Mouse (Mus musculus) bone marrow macrophage, adult 2 months (primary cell): ENCODE results near the gene Snx18. TPM values are rescaled to one million over a fixed set of nuclear protein-coding genes. Genes with fewer than 3 reads are reported as not detected.

Experiments
- H3K27ac ChIP-seq: 2 replicates; pipeline ENCODE4 v1.5.1; 2012; ENCODE audit warnings: low read depth, low read length; ENCODE audit not compliant: insufficient read depth
- H3K4me1 ChIP-seq: 2 replicates; pipeline ENCODE4 v1.6.1; 2012; ENCODE audit warnings: low read length; ENCODE audit not compliant: control insufficient read depth, insufficient read depth
- H3K4me3 ChIP-seq: 2 replicates; pipeline ENCODE4 v1.5.1; 2012; ENCODE audit warnings: mild to moderate bottlenecking, low read length, moderate library complexity; ENCODE audit not compliant: insufficient read depth
- CTCF ChIP-seq: IDR thresholded peaks from 2 replicates; pipeline ENCODE4 v1.5.1; 2012; ENCODE audit warnings: low read depth, mild to moderate bottlenecking, low read length, moderate library complexity
- POLR2A ChIP-seq: IDR thresholded peaks from 2 replicates; pipeline ENCODE4 v1.6.1; 2012; ENCODE audit warnings: mild to moderate bottlenecking, low read depth, low read length, borderline replicate concordance
- polyA plus RNA-seq: library from polyadenylated mRNA; stranded (reverse); fragments of >200 nt; gene quantifications from 2 replicates; pipeline ENCODE4 v1.2.4, GENCODE M21; 2012; ENCODE audit not compliant: missing spikeins, insufficient read depth, insufficient read length

The Snx18 gene
- polyA plus RNA-seq, 1 experiment: 27.1 TPM

DNA sequence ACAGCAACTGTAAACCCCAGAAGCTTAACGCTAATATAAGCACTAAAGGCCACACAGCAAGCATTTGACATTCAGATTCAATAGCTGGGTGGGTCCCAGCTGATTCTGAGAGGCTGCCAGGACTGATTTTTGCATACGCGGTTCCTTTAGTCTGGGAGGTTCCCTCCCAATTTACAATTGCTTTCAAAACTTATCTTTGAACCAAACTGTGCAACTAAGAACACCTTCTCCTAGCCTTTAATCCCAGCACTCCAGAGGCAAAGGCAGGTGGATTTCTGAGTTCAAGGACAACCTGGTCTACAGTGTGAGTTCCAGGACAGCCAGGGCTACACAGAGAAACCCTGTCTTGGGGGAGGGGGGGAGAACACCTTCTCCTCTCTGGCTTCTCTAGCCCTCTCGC, 10.5 kb downstream of the Snx18 start:
- Histone ChIP-seq H3K27ac (no peak overlapping the region), H3K4me3 (no peak overlapping the region), H3K4me1 (peaks cover 45% of the 10 kb centered on the region)
- TF ChIP-seq CTCF: no peak
- no peak for TF ChIP-seq POLR2A

- Histone ChIP-seq H3K4me1 (peaks cover 46% of the 10 kb centered on the region), H3K4me3 (no peak overlapping the region)
These were observed 11.0 kb downstream of the Snx18 start for GRCm38 (mm10) chr13:113607371-113607770.

DNA sequence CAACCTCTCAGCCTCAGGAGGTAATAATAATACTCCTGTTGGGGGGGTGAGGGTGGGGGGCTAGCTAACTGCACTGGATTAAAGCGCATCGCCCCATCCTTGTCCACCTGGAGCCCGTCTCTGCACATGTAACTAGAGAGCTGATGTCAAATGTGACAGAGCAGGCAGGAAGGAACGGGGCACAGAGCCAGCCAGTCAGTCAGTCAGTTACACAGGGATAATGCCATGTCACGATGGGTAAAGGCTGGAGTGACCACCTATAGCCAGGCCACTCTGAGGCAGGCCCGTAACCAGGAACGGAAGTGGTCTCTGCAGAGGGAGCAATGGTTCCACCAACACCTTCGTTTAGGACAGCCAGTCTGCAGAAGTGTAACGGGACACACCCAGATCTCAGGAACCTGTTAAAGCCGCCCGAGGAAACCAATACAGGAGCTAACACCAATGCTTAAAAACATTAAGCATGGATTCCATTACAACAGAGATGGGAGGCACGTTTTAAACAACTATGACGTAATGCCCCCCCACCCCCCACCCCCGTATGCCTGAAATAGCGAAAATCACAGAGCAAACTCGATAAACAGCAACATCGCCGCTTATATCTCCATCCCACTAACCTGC, 11.5 kb downstream of the Snx18 start:
- Histone ChIP-seq H3K4me3 (no peak overlapping the region), H3K27ac (no peak overlapping the region), H3K4me1 (peaks cover 49% of the 10 kb centered on the region)
- no peak for TF ChIP-seq CTCF
- TF ChIP-seq POLR2A: no peak

More at GRCm38 (mm10) chr13:113607371-113607770, 11.0 kb downstream of the Snx18 start:
- TF ChIP-seq CTCF (no peak), POLR2A (no peak)
- H3K27ac ChIP-seq: no peak overlapping the region

DNA sequence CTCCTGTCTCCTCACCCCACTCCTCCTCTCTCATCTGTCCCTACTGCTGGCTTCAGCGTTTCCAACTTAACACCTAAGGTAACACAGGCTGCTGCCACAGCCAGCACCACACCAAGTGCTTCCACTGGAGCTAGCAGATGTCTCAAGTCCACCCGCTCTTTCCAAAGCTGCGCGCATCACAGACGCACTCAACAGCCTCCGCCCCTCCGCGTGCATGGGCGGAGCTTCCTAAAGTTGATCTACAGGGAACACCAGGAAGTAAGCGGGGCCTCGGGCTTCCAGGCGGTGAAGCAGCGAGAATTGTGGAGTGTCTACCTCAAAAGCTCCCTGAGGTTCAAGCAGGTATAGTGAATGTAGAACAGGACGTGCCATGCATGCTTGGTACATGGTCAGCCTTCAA, 12.2 kb downstream of the Snx18 start:
- Histone ChIP-seq H3K4me1 (peaks cover 53% of the 10 kb centered on the region), H3K27ac (no peak overlapping the region), H3K4me3 (no peak overlapping the region)
- TF ChIP-seq POLR2A (no peak), CTCF (no peak)

GRCm38 (mm10) chr13:113605693-113606092, 12.7 kb downstream of the Snx18 start:
- TF ChIP-seq POLR2A: no peak
- no peak for TF ChIP-seq CTCF
- no peak overlapping the region for H3K4me3 ChIP-seq
- no peak overlapping the region for H3K27ac ChIP-seq
- peaks cover 54% of the 10 kb centered on the region for H3K4me1 ChIP-seq

DNA sequence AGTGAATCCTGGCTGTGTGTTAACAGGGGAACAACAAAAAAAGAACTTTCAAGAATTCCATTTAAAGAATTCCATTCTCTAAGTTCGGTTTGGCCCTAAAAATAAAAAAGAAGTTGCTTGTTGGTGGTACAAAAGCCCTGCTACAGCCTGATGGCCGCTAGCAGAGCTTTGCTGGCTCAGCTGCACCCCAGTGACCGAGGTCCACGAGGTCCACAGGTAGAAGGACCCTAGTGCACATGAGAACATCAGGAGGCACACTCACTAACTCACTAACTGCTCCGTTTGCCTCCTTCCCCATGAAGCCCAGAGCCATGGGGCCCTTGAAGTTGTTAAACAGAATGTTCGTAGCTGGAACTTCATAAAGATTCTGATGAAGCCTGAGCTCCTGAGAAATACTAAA, 14.0 kb downstream of the Snx18 start:
- H3K27ac ChIP-seq: no peak overlapping the region
- H3K4me1 ChIP-seq: peaks cover 54% of the 10 kb centered on the region
- TF ChIP-seq CTCF: no peak
- no peak for TF ChIP-seq POLR2A

DNA sequence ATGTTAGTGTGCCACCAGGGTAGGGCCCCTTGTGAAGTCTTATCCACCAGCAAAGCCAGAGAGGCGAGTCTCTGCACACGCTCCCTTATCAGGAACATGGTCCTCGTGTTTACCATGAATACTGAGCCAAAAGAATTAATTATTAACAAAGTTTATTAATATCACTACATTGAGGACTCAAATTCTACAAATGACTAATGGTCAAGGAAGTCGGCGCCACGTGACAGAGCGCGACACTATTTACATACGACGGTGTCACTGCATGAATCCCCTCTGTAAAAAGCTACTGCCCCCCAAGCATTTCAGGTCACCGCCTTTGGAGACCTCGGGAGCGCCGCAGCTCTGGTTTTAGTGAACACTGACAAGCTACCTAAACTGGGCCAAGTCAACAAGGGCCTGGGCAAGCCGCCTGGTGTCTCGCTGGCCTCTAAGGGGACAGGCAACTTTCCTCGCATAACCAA, 15.5 kb downstream of the Snx18 start:
- H3K4me1 ChIP-seq: peaks cover 55% of the 10 kb centered on the region
- no peak overlapping the region for H3K4me3 ChIP-seq
- TF ChIP-seq CTCF: no peak
- TF ChIP-seq POLR2A: no peak
- no peak overlapping the region for H3K27ac ChIP-seq

More for the DNA sequence above, 14.0 kb downstream of the Snx18 start:
- H3K4me3 ChIP-seq: no peak overlapping the region

DNA sequence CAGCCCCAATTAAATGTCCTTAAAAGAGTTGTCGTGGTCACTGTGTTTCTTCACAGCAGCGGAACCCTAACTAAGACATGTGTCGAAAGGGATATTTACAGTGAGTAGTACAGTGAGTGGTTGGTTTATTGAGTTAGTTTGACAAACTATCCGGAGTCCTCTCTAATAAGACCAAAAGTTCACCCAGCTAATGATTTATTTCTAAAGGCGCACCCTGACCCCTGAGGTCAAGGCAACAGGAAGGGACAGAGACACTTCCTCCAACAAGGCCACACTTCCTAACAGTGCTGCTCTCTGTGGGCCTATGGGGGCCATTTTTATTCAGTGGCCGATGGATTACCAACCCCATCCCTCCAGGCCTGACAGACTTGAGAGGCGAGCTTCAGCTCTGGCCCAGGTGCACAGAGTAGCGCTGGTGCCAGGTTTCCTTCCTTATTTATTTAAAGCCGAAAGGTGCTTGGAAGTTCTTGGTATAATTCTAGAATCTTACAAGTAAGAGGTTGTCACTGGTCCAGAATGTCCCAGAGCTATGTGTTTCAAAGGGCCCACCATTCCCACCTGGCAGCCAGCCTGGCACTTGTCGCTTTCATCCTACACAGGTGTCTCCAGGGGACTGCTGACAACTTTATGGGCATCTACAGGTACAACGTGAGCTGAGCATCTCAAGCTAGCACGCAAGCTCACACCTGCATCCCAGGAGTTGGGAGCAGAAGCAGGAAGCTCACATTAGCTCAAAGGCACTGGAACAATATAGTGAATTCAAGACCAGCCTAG, 16.3 kb downstream of the Snx18 start:
- peak overlapping the region; percentile 91 for H3K27ac ChIP-seq
- H3K4me3 ChIP-seq: no peak overlapping the region
- peaks cover 53% of the 10 kb centered on the region for H3K4me1 ChIP-seq
- TF ChIP-seq CTCF: no peak
- no peak for TF ChIP-seq POLR2A

DNA sequence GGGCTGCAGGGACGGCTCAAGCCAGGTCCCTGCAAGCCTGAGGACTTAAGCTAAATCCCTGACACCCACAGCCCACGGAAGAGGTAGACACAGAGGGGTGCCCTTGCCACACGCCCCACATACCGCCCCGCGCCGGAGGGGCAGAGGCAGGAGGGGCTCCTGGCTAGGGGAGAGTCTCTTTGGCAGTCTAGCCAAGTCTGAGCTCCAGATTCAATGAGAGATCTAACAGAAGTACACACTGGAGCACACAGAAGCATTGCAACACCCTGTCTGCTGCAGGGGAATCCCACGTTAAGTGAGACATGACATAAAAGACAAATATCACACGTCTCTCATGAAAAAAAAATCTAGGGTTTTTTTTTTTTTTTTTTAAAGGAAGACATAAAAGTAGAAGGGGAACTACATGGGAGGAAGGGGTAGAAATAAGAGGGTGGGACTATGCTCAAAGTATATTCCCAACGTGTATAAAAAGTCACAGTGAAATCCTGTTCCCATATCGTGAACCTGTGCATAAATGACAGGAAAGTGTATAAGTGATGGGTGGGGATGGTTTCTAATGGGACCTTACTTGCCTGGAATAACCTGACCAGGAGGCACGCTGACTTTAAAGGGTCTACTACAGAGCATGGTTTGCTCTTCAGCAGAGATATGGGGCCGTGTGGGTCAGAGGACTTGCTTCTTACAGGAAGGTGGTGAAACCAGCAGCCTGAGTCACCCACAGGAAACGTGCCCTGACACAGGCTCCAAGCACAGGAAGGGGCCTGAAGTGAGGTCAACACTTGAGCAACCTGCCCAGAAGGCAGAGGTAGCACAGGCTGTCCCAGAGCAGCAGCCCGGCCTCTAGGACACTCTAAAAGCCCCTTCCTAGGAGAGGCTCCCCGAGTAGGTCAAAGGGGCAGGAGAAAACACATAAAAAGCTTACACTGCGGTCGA, 17.6 kb downstream of the Snx18 start:
- H3K4me3 ChIP-seq: peak overlapping the region; percentile 1; the same call in 1 of the 2 replicates
- H3K27ac ChIP-seq: peak overlapping the region; percentile 91
- no peak for TF ChIP-seq CTCF
- no peak for TF ChIP-seq POLR2A
- peaks cover 62% of the 10 kb centered on the region for H3K4me1 ChIP-seq
